Comparison of ENCODE assay signal across 24 mouse cellular contexts in genomic region chr5:140258633-140259032, GRCm38 (mm10).
DNase-seq lines count a peak whose midpoint lies in the region; ATAC-seq and TF ChIP-seq lines count a peak whose summit lies in the region.
"Had no signal": no experiment of that assay in that cellular context is flagged by ENCODE, and none has a peak within 500 bp of the region (broad histone marks: within the 10 kb centered on the region; RNA-seq: fewer than 3 reads in every experiment).

No protein-coding gene starts in this region.

- no peak for TF ChIP-seq EP300 in heart, postnatal 0 days (IDR thresholded peaks at IDR 0.05; ENCODE audit: low read depth)

- no peak overlapping the region for H3K9ac ChIP-seq in heart, postnatal 0 days (replicated peaks; ENCODE audit: low read depth, low read length)
- H3K9ac ChIP-seq: embryonic facial prominence, embryonic 13.5 days; forebrain, embryonic 12.5 days; hindbrain, embryonic 12.5 days; limb, embryonic 13.5 days; liver, embryonic 14.5 days; lung, embryonic 14.5 days; midbrain, embryonic 13.5 days had no signal

- H3K36me3 ChIP-seq in heart, postnatal 0 days (replicated peaks; ENCODE audit: control insufficient read depth, insufficient read depth, low read length): 0 out of 2 replicates have a peak, but pooled peaks cover 11% of the 10 kb centered on the region
- H3K36me3 ChIP-seq in heart, embryonic 10.5 days: peaks cover 26% of the 10 kb centered on the region

- no peak for DNase-seq in gastrocnemius, adult 2 months
- no peak for DNase-seq in gastrocnemius, adult 18-20 months (ENCODE audit: low spot score)
- no peak for DNase-seq in heart, postnatal 0 days (ENCODE audit: low spot score)
- no peak for DNase-seq in heart, embryonic 10.5 days (ENCODE audit: low spot score)
- DNase-seq in layer of hippocampus, adult 2 months (ENCODE audit: low spot score in 2 of 2): no peak
- no peak for DNase-seq in layer of hippocampus, postnatal 36 days
- DNase-seq in kidney, postnatal 25 days: peak; percentile 34 to 59
- no peak for DNase-seq in c-Kit-positive CD71-positive TER-119-positive erythroid progenitor cells, embryonic 14.5 days (ENCODE audit: low spot score)
- DNase-seq: adrenal gland, postnatal 10 days; cerebellum, adult 8-10 months; cerebellum, postnatal 36 days; embryo, embryonic 11 days; lung, embryonic 14.5 days had no signal

- peak overlapping the region; percentile 56 for H3K27ac ChIP-seq in gastrocnemius, adult 2 months
- peak overlapping the region; percentile 17; the same call in 1 of the 2 replicates for H3K27ac ChIP-seq in heart, postnatal 0 days (ENCODE audit: low read depth)
- H3K27ac ChIP-seq in heart, embryonic 10.5 days: no peak overlapping the region
- peak overlapping the region; percentile 32; the same call in 1 of the 2 replicates for H3K27ac ChIP-seq in layer of hippocampus, adult 2 months
- H3K27ac ChIP-seq: embryonic facial prominence, embryonic 13.5 days; forebrain, embryonic 12.5 days; hindbrain, embryonic 12.5 days; limb, embryonic 13.5 days; liver, embryonic 14.5 days; midbrain, embryonic 13.5 days; stomach, postnatal 0 days had no signal

- intact Hi-C loops in gastrocnemius, adult 2 months (cut with DNase I): loop anchor here (5.0 kb wide), 1 partner anchor 46 kb away; no protein-coding TSS in a partner anchor

- no peaks in the 10 kb centered on the region for H3K9me3 ChIP-seq in heart, postnatal 0 days (replicated peaks; ENCODE audit: control insufficient read depth, low read length)
- H3K9me3 ChIP-seq in heart, embryonic 10.5 days: no peaks in the 10 kb centered on the region
- H3K9me3 ChIP-seq: embryonic facial prominence, embryonic 13.5 days; forebrain, embryonic 12.5 days; hindbrain, embryonic 12.5 days; limb, embryonic 13.5 days; megakaryocyte, embryonic 14.5 days; midbrain, embryonic 13.5 days had no signal

- H3K4me1 ChIP-seq in heart, postnatal 0 days (ENCODE audit: control insufficient read depth, insufficient read depth): peaks cover 4% of the 10 kb centered on the region
- H3K4me1 ChIP-seq in heart, embryonic 10.5 days: peaks cover 8% of the 10 kb centered on the region
- H3K4me1 ChIP-seq: embryonic facial prominence, embryonic 13.5 days; limb, embryonic 13.5 days had no signal

- H3K4me2 ChIP-seq in heart, postnatal 0 days (ENCODE audit: low read depth, low read length): no peak overlapping the region; the same call in 1 of the 2 replicates
- H3K4me2 ChIP-seq: embryonic facial prominence, embryonic 13.5 days; forebrain, embryonic 12.5 days; hindbrain, embryonic 12.5 days; limb, embryonic 13.5 days; lung, embryonic 14.5 days; midbrain, embryonic 13.5 days had no signal

- TF ChIP-seq CTCF in gastrocnemius, adult 2 months (IDR thresholded peaks at IDR 0.05): no peak
- TF ChIP-seq CTCF in heart, postnatal 0 days (IDR thresholded peaks at IDR 0.05; ENCODE audit: low read depth): no peak
- TF ChIP-seq CTCF in layer of hippocampus, adult 2 months (conservative IDR thresholded peaks at IDR 0.05): no peak

- 88% methylated on average over 5 of the region's 5 CpGs for WGBS in heart, postnatal 0 days
- WGBS in heart, embryonic 10.5 days: 90% methylated on average over 5 of the region's 5 CpGs

- H3K4me3 ChIP-seq in gastrocnemius, adult 2 months: no peak overlapping the region
- H3K4me3 ChIP-seq in heart, postnatal 0 days (ENCODE audit: low read depth, low read length): no peak overlapping the region
- H3K4me3 ChIP-seq in heart, embryonic 10.5 days: no peak overlapping the region
- no peak overlapping the region for H3K4me3 ChIP-seq in layer of hippocampus, adult 2 months
- H3K4me3 ChIP-seq: embryonic facial prominence, embryonic 13.5 days; erythroblast, embryonic 14.5 days; forebrain, embryonic 12.5 days; hindbrain, embryonic 12.5 days; limb, embryonic 13.5 days; megakaryocyte, embryonic 14.5 days; midbrain, embryonic 13.5 days had no signal

- ATAC-seq in heart, postnatal 0 days (ENCODE audit: insufficient read depth, low read depth): no peak
- ATAC-seq: activated CD4-positive, CD25-positive, alpha-beta regulatory T cell, adult 4 months; intestine, postnatal 0 days; midbrain, embryonic 13.5 days had no signal

- peaks cover 9% of the 10 kb centered on the region; the same call in 1 of the 2 replicates for H3K27me3 ChIP-seq in heart, postnatal 0 days (ENCODE audit: control insufficient read depth, insufficient read depth, low read length)
- H3K27me3 ChIP-seq in heart, embryonic 10.5 days (ENCODE audit: insufficient read depth, poor library complexity, severe bottlenecking): peaks cover 87% of the 10 kb centered on the region
- H3K27me3 ChIP-seq: embryonic facial prominence, embryonic 13.5 days; forebrain, embryonic 12.5 days; hindbrain, embryonic 12.5 days; limb, embryonic 13.5 days; megakaryocyte, embryonic 14.5 days; midbrain, embryonic 13.5 days had no signal

Comparison
In these comparisons a context has a peak if more than half of its experiments do, and no peak if none do; other contexts are left out.
1. DNase-seq: peak in kidney, postnatal 25 days (2 of 2); none in gastrocnemius, adult 2 months (single experiment), gastrocnemius, adult 18-20 months (single experiment), heart, postnatal 0 days (single experiment), heart, embryonic 10.5 days (single experiment), layer of hippocampus, adult 2 months (0 of 2), layer of hippocampus, postnatal 36 days (0 of 2) and c-Kit-positive CD71-positive TER-119-positive erythroid progenitor cells, embryonic 14.5 days (single experiment).